Mouse (Mus musculus): ENCODE measurements around the gene Hist1h4k.
"Not testable (repeated sequence)": the region's sequence is repeated elsewhere in the genome, so short reads cannot be mapped to it uniquely, and the experiment has no call there.

Hist1h4k gene

GRCm38 (mm10) chr13:21718381-21719080, 31.8 kb downstream of the Hist1h4k start:
- DNase-seq = no peak

- DNase-seq = peak; percentile 79 to 82
These were observed 32.6 kb downstream of the Hist1h4k start, which contains the start of gene Hist1h3h for GRCm38 (mm10) chr13:21717397-21718357. Hist1h3h (plus strand) TSS chr13:21717659.

- DNase-seq = not testable (repeated sequence)
These were observed 33.5 kb downstream of the Hist1h4k start for GRCm38 (mm10) chr13:21716540-21717391.

GRCm38 (mm10) chr13:21715864-21716539, 34.3 kb downstream of the Hist1h4k start, which contains the start of the genes Hist1h2bl and Hist1h2ai:
Hist1h2bl (minus strand) TSS chr13:21716143.
Hist1h2ai (plus strand) TSS chr13:21716422.
- DNase-seq = peak; percentile 77 to 86

GRCm38 (mm10) chr13:21715131-21715863, 35.0 kb downstream of the Hist1h4k start:
- peak in 1 of 2 experiments; percentile 17 for DNase-seq

- DNase-seq = peak; percentile 72 to 80
These were observed 35.6 kb downstream of the Hist1h4k start for GRCm38 (mm10) chr13:21714725-21715124.

GRCm38 (mm10) chr13:21711698-21712097, 38.6 kb downstream of the Hist1h4k start:
- no peak for DNase-seq

- peak; percentile 88 to 89 for DNase-seq
These were observed 39.3 kb downstream of the Hist1h4k start for GRCm38 (mm10) chr13:21710821-21711525.

GRCm38 (mm10) chr13:21710031-21710711, 40.1 kb downstream of the Hist1h4k start:
- DNase-seq = peak; percentile 92 to 96

GRCm38 (mm10) chr13:21706669-21707068, 43.6 kb downstream of the Hist1h4k start:
- no peak for DNase-seq
